In genomic region chr7:78598147-78598546, GRCm38 (mm10) we compare ENCODE assay signal across 12 mouse cellular contexts.
A peak's percentile ranks its signal among the peaks of the same experiment; 100 is the strongest.
DNase-seq lines count a peak whose midpoint lies in the region; ATAC-seq and TF ChIP-seq lines count a peak whose summit lies in the region.
"Had no signal": no experiment of that assay in that cellular context is flagged by ENCODE, and none has a peak within 500 bp of the region (broad histone marks: within the 10 kb centered on the region; RNA-seq: fewer than 3 reads in every experiment).

No protein-coding gene starts in this region.

- no peak overlapping the region for H3K9ac ChIP-seq in forebrain, postnatal 0 days
- H3K9ac ChIP-seq in midbrain, embryonic 15.5 days, result no peak overlapping the region
- no peak overlapping the region for H3K9ac ChIP-seq in intestine, embryonic 16.5 days (ENCODE audit: low read depth, low read length)
- H3K9ac ChIP-seq: liver, embryonic 15.5 days had no signal

- no peak overlapping the region for H3K27ac ChIP-seq in forebrain, postnatal 0 days (ENCODE audit: low read depth, low read length)
- no peak overlapping the region for H3K27ac ChIP-seq in midbrain, embryonic 15.5 days
- H3K27ac ChIP-seq in intestine, embryonic 16.5 days (ENCODE audit: low read length), result no peak overlapping the region
- H3K27ac ChIP-seq: heart, adult 2 months; liver, embryonic 15.5 days had no signal

- ATAC-seq in forebrain, postnatal 0 days, result peak; percentile 75
- peak; percentile 46; the same call in 1 of the 2 replicates for ATAC-seq in midbrain, embryonic 15.5 days (replicated peaks)
- no peak for ATAC-seq in intestine, embryonic 16.5 days

- no peaks in the 10 kb centered on the region for H3K4me1 ChIP-seq in forebrain, postnatal 0 days (ENCODE audit: insufficient read depth)
- H3K4me1 ChIP-seq in midbrain, embryonic 15.5 days, result peaks cover 19% of the 10 kb centered on the region
- no peaks in the 10 kb centered on the region for H3K4me1 ChIP-seq in intestine, embryonic 16.5 days (ENCODE audit: control insufficient read depth, insufficient read depth, low read length)
- H3K4me1 ChIP-seq: liver, embryonic 15.5 days had no signal

- WGBS in forebrain, postnatal 0 days, result 35% methylated on average over 12 of the region's 12 CpGs
- WGBS in midbrain, embryonic 15.5 days, result 38% methylated on average over 12 of the region's 12 CpGs
- 32% methylated on average over 12 of the region's 12 CpGs for WGBS in intestine, embryonic 16.5 days

- no peak overlapping the region for H3K4me3 ChIP-seq in forebrain, postnatal 0 days (ENCODE audit: low read depth, low read length)
- H3K4me3 ChIP-seq in midbrain, embryonic 15.5 days, result no peak overlapping the region
- no peak overlapping the region for H3K4me3 ChIP-seq in intestine, embryonic 16.5 days (ENCODE audit: low read length)
- H3K4me3 ChIP-seq: heart, adult 2 months; liver, embryonic 15.5 days had no signal

- no peaks in the 10 kb centered on the region for H3K27me3 ChIP-seq in forebrain, postnatal 0 days (ENCODE audit: insufficient read depth, low read length)
- H3K27me3 ChIP-seq in midbrain, embryonic 15.5 days (replicated peaks), result 0 out of 2 replicates have a peak, but pooled peaks cover 5% of the 10 kb centered on the region
- H3K27me3 ChIP-seq in intestine, embryonic 16.5 days (replicated peaks; ENCODE audit: control insufficient read depth, insufficient read depth, low read length), result peaks cover 12% of the 10 kb centered on the region; the same call in 1 of the 2 replicates

- H3K36me3 ChIP-seq in forebrain, postnatal 0 days (ENCODE audit: insufficient read depth), result no peaks in the 10 kb centered on the region
- H3K36me3 ChIP-seq in midbrain, embryonic 15.5 days (replicated peaks), result no peaks in the 10 kb centered on the region
- H3K36me3 ChIP-seq in intestine, embryonic 16.5 days (ENCODE audit: control insufficient read depth, insufficient read depth, low read length), result no peaks in the 10 kb centered on the region
- H3K36me3 ChIP-seq: G1E; liver, embryonic 15.5 days had no signal

- no peak overlapping the region for H3K4me2 ChIP-seq in forebrain, postnatal 0 days (ENCODE audit: low read depth)
- no peak overlapping the region for H3K4me2 ChIP-seq in midbrain, embryonic 15.5 days
- H3K4me2 ChIP-seq in intestine, embryonic 16.5 days (ENCODE audit: low read depth, low read length), result no peak overlapping the region
- H3K4me2 ChIP-seq: liver, embryonic 15.5 days had no signal

- DNase-seq in right cerebral cortex, adult 2 months (ENCODE audit: low spot score in 2 of 2), result peak; percentile 55 to 57
- DNase-seq in right cerebral cortex, postnatal 36 days (ENCODE audit: low spot score in 2 of 2), result no peak
- DNase-seq in forebrain, postnatal 0 days, result no peak
- no peak for DNase-seq in c-Kit-positive CD71-positive TER-119-positive erythroid progenitor cells, embryonic 14.5 days (ENCODE audit: low spot score)
- no peak for DNase-seq in cerebellum, postnatal 4 days (ENCODE audit: low spot score in 2 of 2)
- DNase-seq: cerebellum, adult 9-10 months; heart, adult 2 months; kidney, adult 11 months had no signal

- H3K9me3 ChIP-seq in forebrain, postnatal 0 days (ENCODE audit: low read length), result no peaks in the 10 kb centered on the region
- H3K9me3 ChIP-seq in midbrain, embryonic 15.5 days, result no peaks in the 10 kb centered on the region
- no peaks in the 10 kb centered on the region for H3K9me3 ChIP-seq in intestine, embryonic 16.5 days (ENCODE audit: control insufficient read depth, low read length)
- H3K9me3 ChIP-seq: G1E; liver, embryonic 15.5 days had no signal

- TF ChIP-seq CTCF in forebrain, postnatal 0 days (IDR thresholded peaks at IDR 0.05; ENCODE audit: low read depth), result no peak

Comparison
In these comparisons a context has a peak if more than half of its experiments do, and no peak if none do; other contexts are left out.
1. DNase-seq: peak in right cerebral cortex, adult 2 months (2 of 2); none in right cerebral cortex, postnatal 36 days (0 of 2), forebrain, postnatal 0 days (single experiment), c-Kit-positive CD71-positive TER-119-positive erythroid progenitor cells, embryonic 14.5 days (single experiment) and cerebellum, postnatal 4 days (0 of 2).